Mouse (Mus musculus) intestine, embryonic 15.5 days (tissue): ENCODE measurements at regions not wholly inside any gene's neighbourhood (a gene's known extent, or its start where the extent isn't known, plus 50 kb on each side); places are given as distances from the start of the nearest gene placed in this dataset.

ENCODE experiments used
- ATAC-seq: fragments of 200-750 bp; cut with Nextera tagmentation; 2 replicates; pipeline ENCODE4 v1.8.0; 2017; ENCODE audit warnings: moderate TSS enrichment, moderate library complexity
- H3K27ac ChIP-seq: fragments of 300-500 bp; sonication (generic); 2 replicates; pipeline ENCODE4 v1.5.1; 2015; ENCODE audit warnings: mild to moderate bottlenecking, inconsistent platforms
- H3K27me3 ChIP-seq: fragments of 300-500 bp; sonication (generic); replicated peaks from 2 replicates; pipeline ENCODE4 v1.6.1; 2015; ENCODE audit warnings: inconsistent platforms
- H3K36me3 ChIP-seq: fragments of 300-500 bp; sonication (generic); 2 replicates; pipeline ENCODE4 v1.6.1; 2015; ENCODE audit warnings: inconsistent platforms
- H3K4me1 ChIP-seq: fragments of 300-500 bp; sonication (generic); replicated peaks from 2 replicates; pipeline ENCODE4 v1.6.1; 2015; ENCODE audit warnings: inconsistent platforms
- H3K4me2 ChIP-seq: fragments of 300-500 bp; sonication (generic); replicated peaks from 2 replicates; pipeline ENCODE4 v1.6.1; 2015; ENCODE audit warnings: mild to moderate bottlenecking, inconsistent platforms
- H3K4me3 ChIP-seq: fragments of 300-500 bp; sonication (generic); replicated peaks from 2 replicates; pipeline ENCODE4 v1.5.1; 2015; ENCODE audit warnings: inconsistent platforms
- H3K9ac ChIP-seq: fragments of 300-500 bp; sonication (generic); 2 replicates; pipeline ENCODE4 v1.6.1; 2015; ENCODE audit warnings: inconsistent platforms
- H3K9me3 ChIP-seq: fragments of 300-500 bp; sonication (generic); 2 replicates; pipeline ENCODE4 v1.6.1; 2016; ENCODE audit warnings: inconsistent platforms
- WGBS: fragments of 180-500 bp; shearing (Covaris S2); methylation state at CpG from one replicate; pipeline ENCODE4 v1.1.7; 2015; 5-methylcytosine and 5-hydroxymethylcytosine counted together

DNA sequence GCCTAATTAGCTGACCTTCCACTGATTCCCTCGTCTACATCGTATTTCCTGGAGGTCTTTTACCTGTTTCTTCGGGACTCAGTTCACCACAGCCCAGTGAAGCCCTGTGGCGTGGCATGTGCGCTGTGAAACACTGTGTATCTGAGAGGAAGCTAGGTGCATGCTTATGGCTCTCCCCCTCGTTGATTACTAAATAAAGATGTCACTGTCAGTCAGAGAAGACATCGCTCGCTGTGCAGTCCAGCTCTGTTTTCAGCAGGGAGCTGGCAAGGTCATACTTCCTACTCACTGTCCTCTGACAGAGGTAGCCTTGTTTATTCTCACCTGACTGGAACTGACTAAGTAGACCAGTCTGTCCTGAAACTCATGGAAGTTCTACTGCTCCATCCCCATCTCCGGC lies 68.7 kb upstream of the Adrb1 start:
- Histone ChIP-seq H3K9me3 (no peaks in the 10 kb centered on the region), H3K4me2 (0 out of 2 replicates have a peak overlapping the region, but pooled peaks have one; percentile 41), H3K4me1 (peaks cover 9% of the 10 kb centered on the region; the same call in 1 of the 2 replicates), H3K27me3 (no peaks in the 10 kb centered on the region), H3K4me3 (no peak overlapping the region), H3K36me3 (no peaks in the 10 kb centered on the region), H3K9ac (no peak overlapping the region), H3K27ac (no peak overlapping the region; the same call in 1 of the 2 replicates)
- ATAC-seq = no peak
- WGBS = 72% methylated on average over 9 of the region's 9 CpGs

DNA sequence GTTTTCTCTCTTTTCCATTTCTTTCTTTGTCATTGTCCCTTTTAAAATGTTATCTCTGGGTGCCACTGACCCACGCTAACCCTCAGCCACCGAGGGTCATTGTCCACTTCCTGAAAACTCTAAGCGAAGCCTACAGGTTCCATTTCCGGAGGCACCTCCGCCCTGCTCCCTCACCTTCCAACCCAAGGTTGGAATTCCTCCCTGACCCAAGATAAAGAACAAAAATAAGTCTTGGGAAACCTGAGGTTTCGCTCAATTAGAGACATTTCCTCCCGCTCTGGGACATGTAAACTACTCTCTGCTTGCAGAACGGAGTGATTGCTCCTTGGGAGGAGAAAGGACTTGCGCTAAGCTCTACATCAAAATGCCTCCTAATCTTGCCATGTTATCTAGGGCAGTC lies 66.7 kb upstream of the Adrb1 start:
- no peak overlapping the region for H3K9ac ChIP-seq
- H3K4me3 ChIP-seq = no peak overlapping the region
- H3K4me1 ChIP-seq = peaks cover 3% of the 10 kb centered on the region; the same call in 1 of the 2 replicates
- 75% methylated on average over 9 of the region's 9 CpGs for WGBS
- H3K4me2 ChIP-seq = no peak overlapping the region
- no peaks in the 10 kb centered on the region for H3K9me3 ChIP-seq
- H3K27ac ChIP-seq = no peak overlapping the region
- H3K27me3 ChIP-seq = no peaks in the 10 kb centered on the region
- no peaks in the 10 kb centered on the region for H3K36me3 ChIP-seq
- no peak for ATAC-seq

DNA sequence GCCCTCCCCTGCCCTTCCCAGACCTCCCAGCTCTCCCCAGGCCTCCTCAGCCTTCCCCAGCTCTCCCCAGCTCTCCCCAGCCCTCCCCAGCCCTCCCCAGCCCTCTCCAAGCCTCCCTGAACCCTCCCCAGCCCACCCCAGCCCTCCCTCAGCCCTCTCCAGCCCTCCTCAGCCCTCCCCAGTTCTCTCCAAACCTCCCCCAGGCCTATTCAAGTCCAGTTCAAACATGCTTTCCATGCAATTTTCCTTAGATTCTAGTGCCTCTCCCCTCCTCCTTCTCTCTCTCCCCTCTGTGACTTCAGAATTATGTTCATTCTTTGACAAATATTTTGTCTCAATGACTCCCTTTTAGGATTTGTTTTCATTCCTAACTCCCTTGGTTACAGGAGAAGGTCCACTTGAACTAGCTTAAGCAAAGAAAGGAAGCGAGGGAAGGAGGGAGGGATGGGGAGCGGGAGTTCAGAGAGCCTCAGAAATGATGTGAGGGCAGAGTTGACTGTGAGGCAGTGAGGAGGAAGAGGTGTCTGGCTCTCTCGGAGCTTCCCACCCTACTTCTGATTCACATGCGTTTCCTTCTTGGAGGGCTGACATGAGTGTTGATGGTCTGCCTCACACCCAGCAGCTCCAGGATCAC lies 61.3 kb upstream of the Adrb1 start:
- H3K36me3 ChIP-seq = no peaks in the 10 kb centered on the region
- WGBS = 40% methylated on average over 4 of the region's 4 CpGs
- H3K4me2 ChIP-seq = no peak overlapping the region
- H3K27ac ChIP-seq = peak overlapping the region; percentile 44; the same call in 1 of the 2 replicates
- no peaks in the 10 kb centered on the region for H3K4me1 ChIP-seq
- no peaks in the 10 kb centered on the region for H3K9me3 ChIP-seq
- H3K9ac ChIP-seq = no peak overlapping the region
- ATAC-seq = no peak
- H3K4me3 ChIP-seq = no peak overlapping the region
- H3K27me3 ChIP-seq = no peaks in the 10 kb centered on the region

DNA sequence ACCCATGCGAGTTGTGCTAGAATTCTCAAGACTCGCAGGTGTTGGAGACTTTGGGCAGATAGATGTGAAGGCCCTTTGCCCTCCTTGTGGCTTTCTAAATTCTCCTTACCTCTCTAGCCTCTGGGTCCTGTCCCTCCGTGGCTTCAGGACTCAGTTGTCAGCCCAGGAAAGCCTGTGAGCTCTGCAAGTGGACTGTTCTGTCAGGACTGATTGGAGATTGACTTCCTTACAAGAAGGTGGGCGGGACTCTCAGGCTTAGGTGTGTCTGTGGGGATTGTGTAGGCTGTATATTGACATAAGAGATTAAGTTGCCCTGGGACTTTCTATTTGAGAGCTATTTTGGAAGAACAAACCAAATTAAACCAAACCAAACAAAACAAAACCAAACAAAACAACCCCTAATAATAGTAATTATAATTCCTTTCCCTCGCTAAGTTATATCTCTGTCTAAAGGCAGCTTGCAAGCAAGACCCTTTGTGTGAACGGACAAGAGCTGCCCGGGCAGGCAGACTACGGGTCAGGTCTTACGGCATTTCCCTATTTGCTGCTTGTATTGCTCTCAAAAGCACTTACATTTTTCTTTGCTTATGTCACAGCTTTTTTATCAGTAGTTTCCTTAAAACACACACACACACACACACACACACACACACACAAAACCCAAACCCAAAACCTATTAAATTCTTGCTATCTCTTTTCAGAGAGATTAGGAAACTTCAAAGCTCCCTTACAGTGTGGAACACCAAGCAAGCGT lies 58.3 kb upstream of the Adrb1 start:
- no peaks in the 10 kb centered on the region for H3K9me3 ChIP-seq
- WGBS = 71% methylated on average over 10 of the region's 10 CpGs
- no peaks in the 10 kb centered on the region for H3K27me3 ChIP-seq
- no peak overlapping the region for H3K4me2 ChIP-seq
- H3K27ac ChIP-seq = no peak overlapping the region
- H3K4me3 ChIP-seq = no peak overlapping the region
- no peaks in the 10 kb centered on the region for H3K36me3 ChIP-seq
- no peaks in the 10 kb centered on the region for H3K4me1 ChIP-seq
- ATAC-seq = no peak
- no peak overlapping the region for H3K9ac ChIP-seq

DNA sequence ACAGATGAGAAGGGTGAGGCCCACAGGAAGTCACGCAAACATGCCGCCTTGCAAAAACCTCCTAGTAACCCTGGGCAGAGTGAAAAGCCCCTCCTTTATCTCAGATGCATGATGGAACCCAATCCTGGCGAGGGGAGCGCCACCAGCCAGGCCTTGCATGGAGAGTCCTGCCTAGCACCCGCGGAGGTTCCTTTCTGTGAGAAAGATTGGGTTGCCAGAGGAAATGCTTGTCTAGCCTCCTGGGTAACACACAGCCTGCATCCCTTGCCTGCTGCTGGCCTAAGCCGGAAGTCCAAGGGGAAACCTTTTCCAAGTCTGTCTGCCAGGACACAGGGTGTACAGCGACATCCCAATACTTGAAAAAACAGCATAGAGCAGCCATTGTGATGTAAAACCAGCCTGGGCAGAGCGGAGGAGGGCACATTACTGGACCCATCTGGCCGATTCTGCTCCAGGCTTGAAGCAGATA lies 57.7 kb upstream of the Adrb1 start:
- Histone ChIP-seq H3K27ac (no peak overlapping the region), H3K9me3 (no peaks in the 10 kb centered on the region), H3K4me1 (no peaks in the 10 kb centered on the region), H3K27me3 (no peaks in the 10 kb centered on the region), H3K9ac (no peak overlapping the region), H3K36me3 (no peaks in the 10 kb centered on the region), H3K4me3 (no peak overlapping the region), H3K4me2 (no peak overlapping the region)
- WGBS = 77% methylated on average over 10 of the region's 10 CpGs
- no peak for ATAC-seq

GRCm38 (mm10) chr19:56664944-56665663 lies 56.9 kb upstream of the Adrb1 start:
- no peak overlapping the region for H3K9ac ChIP-seq
- H3K4me2 ChIP-seq = no peak overlapping the region
- WGBS = 87% methylated on average over 7 of the region's 7 CpGs
- H3K27ac ChIP-seq = no peak overlapping the region
- H3K9me3 ChIP-seq = no peaks in the 10 kb centered on the region
- no peak overlapping the region for H3K4me3 ChIP-seq
- H3K36me3 ChIP-seq = no peaks in the 10 kb centered on the region
- H3K27me3 ChIP-seq = no peaks in the 10 kb centered on the region
- no peak for ATAC-seq
- H3K4me1 ChIP-seq = no peaks in the 10 kb centered on the region

DNA sequence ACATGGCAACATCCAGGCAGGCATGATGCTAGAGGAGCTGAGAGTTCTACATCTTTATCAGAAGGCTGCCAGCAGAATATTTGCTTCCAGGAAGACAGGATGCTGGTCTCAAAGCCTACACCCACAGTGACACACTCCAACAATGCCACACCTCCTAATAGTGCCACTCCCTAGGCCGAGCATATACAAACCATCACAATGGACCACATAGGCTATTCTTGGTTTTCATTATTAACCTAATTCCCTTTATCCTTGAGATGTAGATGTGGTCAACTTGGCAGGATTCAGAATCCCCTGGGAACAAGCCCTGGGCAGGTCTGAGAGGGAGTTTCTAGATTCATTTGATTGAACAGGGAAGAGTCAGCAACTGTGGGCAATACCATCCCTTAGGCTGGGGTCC lies 56.0 kb upstream of the Adrb1 start:
- 91% methylated on average over 1 of the region's 1 CpGs for WGBS
- H3K9me3 ChIP-seq = no peaks in the 10 kb centered on the region
- no peaks in the 10 kb centered on the region for H3K4me1 ChIP-seq
- no peak overlapping the region for H3K27ac ChIP-seq
- H3K9ac ChIP-seq = no peak overlapping the region
- no peaks in the 10 kb centered on the region for H3K27me3 ChIP-seq
- no peak overlapping the region for H3K4me3 ChIP-seq
- H3K4me2 ChIP-seq = no peak overlapping the region
- ATAC-seq = no peak
- no peaks in the 10 kb centered on the region for H3K36me3 ChIP-seq

- H3K9ac ChIP-seq = no peak overlapping the region
- H3K27ac ChIP-seq = no peak overlapping the region
- 91% methylated on average over 2 of the region's 2 CpGs for WGBS
- H3K9me3 ChIP-seq = no peaks in the 10 kb centered on the region
- H3K4me2 ChIP-seq = no peak overlapping the region
- H3K27me3 ChIP-seq = no peaks in the 10 kb centered on the region
- H3K4me3 ChIP-seq = no peak overlapping the region
- no peaks in the 10 kb centered on the region for H3K36me3 ChIP-seq
- H3K4me1 ChIP-seq = no peaks in the 10 kb centered on the region
- no peak for ATAC-seq
Observed at GRCm38 (mm10) chr19:56667903-56668302, 54.1 kb upstream of the Adrb1 start.

DNA sequence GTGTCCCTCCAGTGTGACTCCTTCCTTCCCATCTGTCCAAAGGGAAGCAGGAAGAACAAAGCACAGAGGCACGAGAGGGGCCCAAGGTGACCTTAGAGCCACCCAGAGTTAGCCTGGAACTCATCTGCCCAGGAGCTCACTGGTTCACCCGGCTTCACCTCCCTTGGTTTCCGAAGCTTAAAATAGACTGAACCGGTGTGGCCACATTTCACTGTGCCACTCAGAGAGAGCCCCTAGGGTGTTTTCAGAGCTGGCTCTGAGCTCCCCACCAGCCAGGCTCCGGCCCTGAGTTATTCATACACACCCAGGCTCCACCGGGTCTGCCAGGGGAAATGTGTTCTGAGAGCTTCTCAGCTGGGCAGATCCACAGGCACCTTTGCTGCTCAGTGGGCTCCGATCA lies 53.0 kb upstream of the Adrb1 start:
- WGBS = 48% methylated on average over 7 of the region's 7 CpGs
- ATAC-seq = no peak
- no peak overlapping the region for H3K27ac ChIP-seq

GRCm38 (mm10) chr19:56669468-56669867 lies 52.5 kb upstream of the Adrb1 start:
- H3K27me3 ChIP-seq = no peaks in the 10 kb centered on the region
- no peak overlapping the region for H3K4me2 ChIP-seq
- no peak overlapping the region for H3K27ac ChIP-seq
- WGBS = 60% methylated on average over 7 of the region's 7 CpGs
- H3K36me3 ChIP-seq = no peaks in the 10 kb centered on the region
- no peak overlapping the region for H3K4me3 ChIP-seq
- H3K9ac ChIP-seq = no peak overlapping the region
- no peak for ATAC-seq
- H3K4me1 ChIP-seq = no peaks in the 10 kb centered on the region
- H3K9me3 ChIP-seq = no peaks in the 10 kb centered on the region

More for the DNA sequence above, 53.0 kb upstream of the Adrb1 start:
- Histone ChIP-seq H3K4me3 (no peak overlapping the region), H3K4me1 (no peaks in the 10 kb centered on the region), H3K36me3 (no peaks in the 10 kb centered on the region), H3K4me2 (no peak overlapping the region), H3K9me3 (no peaks in the 10 kb centered on the region), H3K9ac (no peak overlapping the region), H3K27me3 (no peaks in the 10 kb centered on the region)
